Mouse (Mus musculus) forebrain, postnatal 0 days (tissue): ENCODE measurements at regions not wholly inside any gene's neighbourhood (a gene's known extent, or its start where the extent isn't known, plus 50 kb on each side); places are given as distances from the start of the nearest gene placed in this dataset.

Source experiments
- ATAC-seq: fragments of 200-750 bp; cut with Nextera tagmentation; 2 replicates; pipeline ENCODE4 v1.8.0; 2017; ENCODE audit warnings: mild to moderate bottlenecking, moderate library complexity
- DNase-seq: peaks from one replicate; pipeline ENCODE4 v3.0.0-alpha.2; 2015
- H3K27ac ChIP-seq: fragments of 300-500 bp; sonication (generic); 2 replicates; pipeline ENCODE4 v1.5.1; 2014; ENCODE audit warnings: low read depth, mild to moderate bottlenecking, antibody characterized with exemption, low read length, moderate library complexity, mixed read lengths
- H3K27me3 ChIP-seq: fragments of 300-500 bp; sonication (generic); 2 replicates; pipeline ENCODE4 v1.6.1; 2014; ENCODE audit warnings: mild to moderate bottlenecking, low read length, mixed read lengths; ENCODE audit not compliant: insufficient read depth
- H3K36me3 ChIP-seq: fragments of 300-500 bp; sonication (generic); 2 replicates; pipeline ENCODE4 v1.6.1; 2014; ENCODE audit warnings: mild to moderate bottlenecking, moderate library complexity; ENCODE audit not compliant: insufficient read depth
- H3K4me1 ChIP-seq: fragments of 300-500 bp; sonication (generic); 2 replicates; pipeline ENCODE4 v1.6.1; 2014; ENCODE audit warnings: antibody characterized with exemption; ENCODE audit not compliant: insufficient read depth
- H3K4me2 ChIP-seq: fragments of 300-500 bp; sonication (generic); 2 replicates; pipeline ENCODE4 v1.6.1; 2014; ENCODE audit warnings: low read depth, mild to moderate bottlenecking, moderate library complexity
- H3K4me3 ChIP-seq: fragments of 300-500 bp; sonication (generic); 2 replicates; pipeline ENCODE4 v1.5.1; 2014; ENCODE audit warnings: low read depth, low read length, mixed read lengths
- H3K9ac ChIP-seq: fragments of 300-500 bp; sonication (generic); 2 replicates; pipeline ENCODE4 v1.6.1; 2014; ENCODE audit warnings: mild to moderate bottlenecking
- H3K9me3 ChIP-seq: fragments of 300-500 bp; sonication (generic); 2 replicates; pipeline ENCODE4 v1.6.1; 2016; ENCODE audit warnings: low read length
- CTCF ChIP-seq: sonication (generic); IDR thresholded peaks from 2 replicates; pipeline ENCODE4 v1.5.1; 2016; ENCODE audit warnings: antibody characterized with exemption, control low read depth, low read depth
- WGBS: fragments of 180-500 bp; shearing (Covaris S2); extraction: QIAGEN DNeasy Blood & Tissue Kit; methylation state at CpG from one replicate; pipeline ENCODE4 v1.1.7; 2014; 5-methylcytosine and 5-hydroxymethylcytosine counted together

- Histone ChIP-seq H3K4me2 (no peak overlapping the region), H3K27me3 (no peaks in the 10 kb centered on the region), H3K27ac (no peak overlapping the region), H3K9me3 (no peaks in the 10 kb centered on the region), H3K4me3 (no peak overlapping the region), H3K36me3 (no peaks in the 10 kb centered on the region), H3K4me1 (no peaks in the 10 kb centered on the region), H3K9ac (no peak overlapping the region)
- DNase-seq (no peak), ATAC-seq (no peak)
- TF ChIP-seq CTCF = no peak
- WGBS = 91% methylated on average over 2 of the region's 2 CpGs
These were observed 69.2 kb upstream of the Ube2e2 start for GRCm38 (mm10) chr14:18963287-18963686.
